Mouse (Mus musculus): ENCODE results near the gene Ppp1r18. TPM values are rescaled to one million over a fixed set of nuclear protein-coding genes. Genes with fewer than 3 reads are reported as not detected.

The Ppp1r18 gene
- 27.6 and 31.3 TPM in 2 replicates for polyA plus RNA-seq (2014; fragmentation: Nextera tagmentation; extraction: Ambion mirVana)

- Histone ChIP-seq H3K27ac (ENCODE audit: low read depth, low read length) (peak within 1 kb of the TSS; percentile 99), H3K4me3 (ENCODE audit: low read depth, low read length) (peak within 1 kb of the TSS; percentile 54), H3K4me2 (replicated peaks; ENCODE audit: low read depth, low read length) (peak within 1 kb of the TSS; percentile 98), H3K36me3 (ENCODE audit: control insufficient read depth, insufficient read depth, low read length) (no peaks in the 10 kb centered on the region; the same call in 1 of the 2 replicates), H3K9ac (ENCODE audit: low read depth, low read length) (peak within 1 kb of the TSS; percentile 87), H3K27me3 (ENCODE audit: control insufficient read depth, insufficient read depth, low read length) (no peaks in the 10 kb centered on the region), H3K9me3 (ENCODE audit: control insufficient read depth, low read length) (no peaks in the 10 kb centered on the region), H3K4me1 (replicated peaks; ENCODE audit: control insufficient read depth, insufficient read depth, low read length) (peaks cover 8% of the 10 kb centered on the region)
- under 1% methylated on average over 47 of the region's 48 CpGs for WGBS
- peak; percentile 76 for ATAC-seq (ENCODE audit: low FRiP score)
- DNase-seq (ENCODE audit: low spot score), result peak; percentile 89
Observed at GRCm38 (mm10) chr17:35865481-35866280, at the start of gene Ppp1r18. TSS of gene Ppp1r18 (plus strand) at chr17:35865593.

GRCm38 (mm10) chr17:35815836-35816235 is 49.6 kb upstream of the Ppp1r18 start:
- H3K27me3 ChIP-seq (ENCODE audit: control insufficient read depth, insufficient read depth, low read length), result peaks cover 9% of the 10 kb centered on the region; the same call in 1 of the 2 replicates
- no peak overlapping the region for H3K4me2 ChIP-seq (replicated peaks; ENCODE audit: low read depth, low read length)
- ATAC-seq (ENCODE audit: low FRiP score) (no peak), DNase-seq (ENCODE audit: low spot score) (no peak)
- no peak overlapping the region for H3K9ac ChIP-seq (ENCODE audit: low read depth, low read length)
- H3K4me3 ChIP-seq (ENCODE audit: low read depth, low read length), result no peak overlapping the region
- no peaks in the 10 kb centered on the region for H3K9me3 ChIP-seq (ENCODE audit: control insufficient read depth, low read length)
- 69% methylated on average over 7 of the region's 7 CpGs for WGBS
- no peaks in the 10 kb centered on the region for H3K4me1 ChIP-seq (replicated peaks; ENCODE audit: control insufficient read depth, insufficient read depth, low read length)
- no peaks in the 10 kb centered on the region for H3K36me3 ChIP-seq (ENCODE audit: control insufficient read depth, insufficient read depth, low read length)
- no peak overlapping the region for H3K27ac ChIP-seq (ENCODE audit: low read depth, low read length)

GRCm38 (mm10) chr17:35816686-35817085 is 48.7 kb upstream of the Ppp1r18 start:
- Histone ChIP-seq H3K4me1 (replicated peaks; ENCODE audit: control insufficient read depth, insufficient read depth, low read length) (0 out of 2 replicates have a peak, but pooled peaks cover 3% of the 10 kb centered on the region), H3K4me3 (ENCODE audit: low read depth, low read length) (no peak overlapping the region), H3K36me3 (ENCODE audit: control insufficient read depth, insufficient read depth, low read length) (no peaks in the 10 kb centered on the region), H3K9ac (ENCODE audit: low read depth, low read length) (no peak overlapping the region), H3K4me2 (replicated peaks; ENCODE audit: low read depth, low read length) (no peak overlapping the region), H3K9me3 (ENCODE audit: control insufficient read depth, low read length) (no peaks in the 10 kb centered on the region), H3K27me3 (ENCODE audit: control insufficient read depth, insufficient read depth, low read length) (peaks cover 12% of the 10 kb centered on the region; the same call in 1 of the 2 replicates), H3K27ac (ENCODE audit: low read depth, low read length) (no peak overlapping the region)
- DNase-seq (ENCODE audit: low spot score) (no peak), ATAC-seq (ENCODE audit: low FRiP score) (no peak)
- WGBS, result 38% methylated on average over 9 of the region's 14 CpGs

GRCm38 (mm10) chr17:35817226-35817625 is 48.2 kb upstream of the Ppp1r18 start:
- no peak for DNase-seq (ENCODE audit: low spot score)
- Histone ChIP-seq H3K9ac (ENCODE audit: low read depth, low read length) (no peak overlapping the region), H3K4me3 (ENCODE audit: low read depth, low read length) (no peak overlapping the region), H3K4me1 (replicated peaks; ENCODE audit: control insufficient read depth, insufficient read depth, low read length) (0 out of 2 replicates have a peak, but pooled peaks cover 3% of the 10 kb centered on the region), H3K27me3 (ENCODE audit: control insufficient read depth, insufficient read depth, low read length) (peaks cover 12% of the 10 kb centered on the region; the same call in 1 of the 2 replicates), H3K4me2 (replicated peaks; ENCODE audit: low read depth, low read length) (no peak overlapping the region), H3K9me3 (ENCODE audit: control insufficient read depth, low read length) (no peaks in the 10 kb centered on the region), H3K27ac (ENCODE audit: low read depth, low read length) (no peak overlapping the region), H3K36me3 (ENCODE audit: control insufficient read depth, insufficient read depth, low read length) (no peaks in the 10 kb centered on the region)
- WGBS, result 47% methylated on average over 10 of the region's 10 CpGs
- ATAC-seq (ENCODE audit: low FRiP score), result no peak

GRCm38 (mm10) chr17:35820111-35820510 is 45.3 kb upstream of the Ppp1r18 start:
- H3K36me3 ChIP-seq (ENCODE audit: control insufficient read depth, insufficient read depth, low read length), result no peaks in the 10 kb centered on the region
- ATAC-seq (ENCODE audit: low FRiP score) (no peak), DNase-seq (ENCODE audit: low spot score) (no peak)
- no peak overlapping the region for H3K9ac ChIP-seq (ENCODE audit: low read depth, low read length)
- H3K4me1 ChIP-seq (replicated peaks; ENCODE audit: control insufficient read depth, insufficient read depth, low read length), result 0 out of 2 replicates have a peak, but pooled peaks cover 3% of the 10 kb centered on the region
- 85% methylated on average over 5 of the region's 5 CpGs for WGBS
- H3K9me3 ChIP-seq (ENCODE audit: control insufficient read depth, low read length), result no peaks in the 10 kb centered on the region
- H3K4me3 ChIP-seq (ENCODE audit: low read depth, low read length), result no peak overlapping the region
- H3K27me3 ChIP-seq (ENCODE audit: control insufficient read depth, insufficient read depth, low read length), result peaks cover 12% of the 10 kb centered on the region; the same call in 1 of the 2 replicates
- H3K27ac ChIP-seq (ENCODE audit: low read depth, low read length), result no peak overlapping the region
- H3K4me2 ChIP-seq (replicated peaks; ENCODE audit: low read depth, low read length), result no peak overlapping the region

- ATAC-seq (ENCODE audit: low FRiP score) (no peak), DNase-seq (ENCODE audit: low spot score) (peak; percentile 67)
- no peak within 1 kb of the TSS for H3K27ac ChIP-seq (ENCODE audit: low read depth, low read length)
- peak within 1 kb of the TSS; percentile 90 for H3K4me2 ChIP-seq (replicated peaks; ENCODE audit: low read depth, low read length)
- H3K9me3 ChIP-seq (ENCODE audit: control insufficient read depth, low read length), result no peaks in the 10 kb centered on the region
- 0 out of 2 replicates have a peak, but pooled peaks cover 3% of the 10 kb centered on the region for H3K4me1 ChIP-seq (replicated peaks; ENCODE audit: control insufficient read depth, insufficient read depth, low read length)
- H3K36me3 ChIP-seq (ENCODE audit: control insufficient read depth, insufficient read depth, low read length), result no peaks in the 10 kb centered on the region
- H3K27me3 ChIP-seq (ENCODE audit: control insufficient read depth, insufficient read depth, low read length), result peaks cover 12% of the 10 kb centered on the region; the same call in 1 of the 2 replicates
- peak within 1 kb of the TSS; percentile 51 for H3K9ac ChIP-seq (ENCODE audit: low read depth, low read length)
- WGBS, result under 1% methylated on average over 62 of the region's 62 CpGs
- peak within 1 kb of the TSS; percentile 58 for H3K4me3 ChIP-seq (ENCODE audit: low read depth, low read length)
Observed at GRCm38 (mm10) chr17:35821439-35822430, 43.7 kb upstream of the Ppp1r18 start, which contains the start of gene Ier3. TSS of gene Ier3 (plus strand) at chr17:35821684.

GRCm38 (mm10) chr17:35822564-35822963 is 42.8 kb upstream of the Ppp1r18 start:
- DNase-seq (ENCODE audit: low spot score), result no peak
- H3K36me3 ChIP-seq (ENCODE audit: control insufficient read depth, insufficient read depth, low read length), result no peaks in the 10 kb centered on the region
- H3K9me3 ChIP-seq (ENCODE audit: control insufficient read depth, low read length), result no peaks in the 10 kb centered on the region
- peak; percentile 53 for ATAC-seq (ENCODE audit: low FRiP score)
- H3K4me2 ChIP-seq (replicated peaks; ENCODE audit: low read depth, low read length), result peak overlapping the region; percentile 90
- peak overlapping the region; percentile 13; the same call in 1 of the 2 replicates for H3K9ac ChIP-seq (ENCODE audit: low read depth, low read length)
- no peak overlapping the region for H3K27ac ChIP-seq (ENCODE audit: low read depth, low read length)
- peak overlapping the region; percentile 58 for H3K4me3 ChIP-seq (ENCODE audit: low read depth, low read length)
- 3% methylated on average over 11 of the region's 11 CpGs for WGBS
- 0 out of 2 replicates have a peak, but pooled peaks cover 3% of the 10 kb centered on the region for H3K4me1 ChIP-seq (replicated peaks; ENCODE audit: control insufficient read depth, insufficient read depth, low read length)
- peaks cover 12% of the 10 kb centered on the region; the same call in 1 of the 2 replicates for H3K27me3 ChIP-seq (ENCODE audit: control insufficient read depth, insufficient read depth, low read length)
